Mouse (Mus musculus): ENCODE measurements around the gene Cd28.

DNA sequence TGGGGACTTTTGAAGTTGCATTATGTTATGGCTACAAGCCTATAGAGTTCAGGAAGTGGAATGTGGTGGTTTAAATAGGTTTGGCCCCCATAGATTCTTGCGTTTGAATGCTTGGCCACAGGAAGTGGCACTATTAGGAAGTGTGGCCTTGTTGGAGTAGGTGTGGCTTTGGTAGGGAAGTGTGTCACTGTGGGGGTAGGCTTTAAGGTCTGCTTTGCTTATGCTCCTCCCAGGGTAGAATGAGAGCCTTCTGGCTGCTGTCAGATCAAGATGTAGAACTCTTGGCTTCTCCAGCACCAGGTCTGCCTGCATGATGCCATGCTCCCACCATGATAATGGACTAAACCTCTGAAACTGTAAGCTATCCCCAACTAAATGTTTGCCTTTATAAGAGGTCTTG lies 95.4 kb downstream of the Cd28 start:
- no peak for TF ChIP-seq CTCF (IDR thresholded peaks at IDR 0.05; ENCODE audit: low read depth)
- no peak for TF ChIP-seq EP300 (IDR thresholded peaks at IDR 0.05; ENCODE audit: low read depth)

Measured in liver, postnatal 0 days (tissue).